Mouse (Mus musculus) heart, adult 2 months (tissue): ENCODE data around the gene Coq8b. TPM values are rescaled to one million over a fixed set of nuclear protein-coding genes. Genes with fewer than 3 reads are reported as not detected.

Experiments
- DNase-seq, 2 experiments: peaks; one replicate each; pipeline ENCODE4 v3.0.0; 2021
- H3K27ac ChIP-seq: fragments of 200-600 bp; 2 replicates; pipeline ENCODE4 v1.8.1; 2022
- H3K27me3 ChIP-seq: fragments of 200-500 bp; 2 replicates; pipeline ENCODE4 v1.6.1; 2012; ENCODE audit warnings: mild to moderate bottlenecking, low read length, inconsistent platforms, mixed read lengths; ENCODE audit not compliant: control insufficient read depth, insufficient read depth
- H3K36me3 ChIP-seq: fragments of 200-500 bp; 2 replicates; pipeline ENCODE4 v1.6.1; 2012; ENCODE audit warnings: low read length, inconsistent platforms; ENCODE audit not compliant: control insufficient read depth, insufficient read depth
- H3K4me1 ChIP-seq: fragments of 200-500 bp; 2 replicates; pipeline ENCODE4 v1.6.1; 2011; ENCODE audit warnings: low read length; ENCODE audit not compliant: control insufficient read depth, insufficient read depth
- H3K4me3 ChIP-seq: fragments of 200-600 bp; 2 replicates; pipeline ENCODE4 v1.8.1; 2022
- H3K79me2 ChIP-seq: fragments of 200-500 bp; replicated peaks from 2 replicates; pipeline ENCODE4 v1.6.1; 2012; ENCODE audit warnings: mild to moderate bottlenecking, inconsistent platforms, low read length, moderate library complexity, mixed read lengths; ENCODE audit not compliant: control insufficient read depth, insufficient read depth
- H3K9ac ChIP-seq: fragments of 200-500 bp; 2 replicates; pipeline ENCODE4 v1.6.1; 2012; ENCODE audit warnings: low read depth, mild to moderate bottlenecking, control low read depth, inconsistent platforms, low read length, mixed read lengths
- CTCF ChIP-seq: fragments of 200-600 bp; IDR thresholded peaks from 2 replicates; pipeline ENCODE4 v1.8.1; 2022; ENCODE audit warnings: antibody characterized with exemption, mild to moderate bottlenecking, moderate library complexity
- EP300 ChIP-seq: fragments of 200-500 bp; IDR thresholded peaks from 2 replicates; pipeline ENCODE4 v1.6.1; 2011; ENCODE audit warnings: low read depth, low read length, control low read depth; ENCODE audit not compliant: insufficient read depth
- POLR2A ChIP-seq: fragments of 200-500 bp; IDR thresholded peaks from 2 replicates; pipeline ENCODE4 v1.6.1; 2011; ENCODE audit warnings: mild to moderate bottlenecking, low read depth, low read length, control low read depth; ENCODE audit not compliant: insufficient read depth
- WGBS: fragments of 180-500 bp; shearing (Covaris S2); methylation state at CpG from one replicate; pipeline ENCODE4 v1.1.7; 2018; 5-methylcytosine and 5-hydroxymethylcytosine counted together
- intact Hi-C: fragments of 180-260 bp; cut with DNase I; formaldehyde crosslinking; loops from one replicate; pipeline ENCODE4 v1.15.1; 2025
- polyA plus RNA-seq: library from polyadenylated mRNA; depleted of rRNA; stranded (reverse); fragments of >200 nt; gene quantifications from 2 replicates; pipeline ENCODE4 v1.2.3, GENCODE M21; 2012
- total RNA-seq, 2 experiments: library from RNA; stranded (reverse); gene quantifications; 2 replicates each; pipeline ENCODE4 v1.2.3; 2021

The Coq8b gene
- total and polyA plus RNA-seq, 3 experiments, result 7.5 to 19.4 (median 8.3) TPM

GRCm38 (mm10) chr7:27288732-27289131, 55.9 kb downstream of the Coq8b start:
- WGBS, result 87% methylated on average over 7 of the region's 7 CpGs
- Histone ChIP-seq H3K79me2 (no peaks in the 10 kb centered on the region), H3K9ac (no peak overlapping the region), H3K27ac (no peak overlapping the region), H3K27me3 (no peaks in the 10 kb centered on the region), H3K4me1 (peaks cover 5% of the 10 kb centered on the region; the same call in 1 of the 2 replicates), H3K4me3 (no peak overlapping the region), H3K36me3 (no peaks in the 10 kb centered on the region)
- intact Hi-C loops, result loop anchor here (5.0 kb wide), 1 partner anchor 46 kb away; no protein-coding TSS in a partner anchor
- DNase-seq, result no peak
- no peak for TF ChIP-seq EP300
- no peak for TF ChIP-seq POLR2A
- no peak for TF ChIP-seq CTCF

- 78% methylated on average over 2 of the region's 2 CpGs for WGBS
- Histone ChIP-seq H3K27me3 (no peaks in the 10 kb centered on the region), H3K4me1 (peaks cover 5% of the 10 kb centered on the region; the same call in 1 of the 2 replicates), H3K79me2 (no peaks in the 10 kb centered on the region), H3K4me3 (no peak overlapping the region), H3K9ac (no peak overlapping the region), H3K36me3 (no peaks in the 10 kb centered on the region), H3K27ac (no peak overlapping the region)
- TF ChIP-seq POLR2A, result no peak
- TF ChIP-seq EP300, result no peak
- TF ChIP-seq CTCF, result peak; percentile 42
- intact Hi-C loops, result loop anchor here (5.0 kb wide), 1 partner anchor 42 kb away; no protein-coding TSS in a partner anchor
- no peak for DNase-seq
Observed at GRCm38 (mm10) chr7:27290555-27290954, 57.7 kb downstream of the Coq8b start.

GRCm38 (mm10) chr7:27291795-27292466, 59.1 kb downstream of the Coq8b start:
- Histone ChIP-seq H3K4me1 (peaks cover 5% of the 10 kb centered on the region; the same call in 1 of the 2 replicates), H3K9ac (no peak overlapping the region), H3K36me3 (no peaks in the 10 kb centered on the region), H3K27ac (peak overlapping the region; percentile 77), H3K4me3 (no peak overlapping the region), H3K79me2 (no peaks in the 10 kb centered on the region), H3K27me3 (no peaks in the 10 kb centered on the region)
- WGBS, result 27% methylated on average over 12 of the region's 12 CpGs
- DNase-seq, result peak; percentile 72 to 81
- intact Hi-C loops, result loop anchor here (5.0 kb wide), 1 partner anchor 40 kb away; no protein-coding TSS in a partner anchor
- TF ChIP-seq EP300 (peak; percentile 85; the same call in 1 of the 2 replicates), POLR2A (peak; percentile 15; the same call in 1 of the 2 replicates), CTCF (no peak)

GRCm38 (mm10) chr7:27295956-27296355, 63.1 kb downstream of the Coq8b start:
- intact Hi-C loops, result no loop called here
- H3K4me1 ChIP-seq, result peaks cover 5% of the 10 kb centered on the region; the same call in 1 of the 2 replicates
- H3K79me2 ChIP-seq, result no peaks in the 10 kb centered on the region
- no peak overlapping the region for H3K4me3 ChIP-seq
- 47% methylated on average over 4 of the region's 4 CpGs for WGBS
- no peaks in the 10 kb centered on the region for H3K36me3 ChIP-seq
- no peak overlapping the region for H3K27ac ChIP-seq
- no peak overlapping the region for H3K9ac ChIP-seq
- no peak for TF ChIP-seq CTCF
- no peak for TF ChIP-seq EP300
- TF ChIP-seq POLR2A, result no peak
- DNase-seq, result no peak
- no peaks in the 10 kb centered on the region for H3K27me3 ChIP-seq

GRCm38 (mm10) chr7:27296518-27296917, 63.7 kb downstream of the Coq8b start:
- H3K4me3 ChIP-seq, result no peak overlapping the region
- no peaks in the 10 kb centered on the region for H3K27me3 ChIP-seq
- H3K36me3 ChIP-seq, result no peaks in the 10 kb centered on the region
- H3K27ac ChIP-seq, result no peak overlapping the region
- peaks cover 3% of the 10 kb centered on the region; the same call in 1 of the 2 replicates for H3K4me1 ChIP-seq
- peak; percentile 19; the same call in 1 of the 2 replicates for TF ChIP-seq CTCF
- TF ChIP-seq EP300, result no peak
- no peak for TF ChIP-seq POLR2A
- no peak for DNase-seq
- H3K9ac ChIP-seq, result no peak overlapping the region
- intact Hi-C loops, result no loop called here
- H3K79me2 ChIP-seq, result no peaks in the 10 kb centered on the region
- 95% methylated on average over 4 of the region's 4 CpGs for WGBS

GRCm38 (mm10) chr7:27298033-27298610, 65.3 kb downstream of the Coq8b start:
- H3K27ac ChIP-seq, result no peak overlapping the region
- peaks cover 1% of the 10 kb centered on the region for H3K4me1 ChIP-seq
- no peaks in the 10 kb centered on the region for H3K79me2 ChIP-seq
- no peaks in the 10 kb centered on the region for H3K36me3 ChIP-seq
- 72% methylated on average over 16 of the region's 16 CpGs for WGBS
- no peak for DNase-seq
- intact Hi-C loops, result no loop called here
- no peak for TF ChIP-seq POLR2A
- no peak for TF ChIP-seq CTCF
- no peak for TF ChIP-seq EP300
- no peak overlapping the region for H3K9ac ChIP-seq
- no peaks in the 10 kb centered on the region for H3K27me3 ChIP-seq
- no peak overlapping the region for H3K4me3 ChIP-seq
